ENCODE assay signal across 7 mouse cellular contexts in genomic region chr15:82139196-82139595, GRCm38 (mm10). TPM values are rescaled to one million over a fixed set of nuclear protein-coding genes. Genes with fewer than 3 reads are reported as not detected.
DNase-seq lines count a peak whose midpoint lies in the region; TF ChIP-seq lines count a peak whose summit lies in the region.

No protein-coding gene starts in this region.

- no peaks in the 10 kb centered on the region for H3K27me3 ChIP-seq in E14TG2a.4 (ENCODE audit: insufficient read depth, low read length)

- no peak overlapping the region for H3K27ac ChIP-seq in layer of hippocampus, adult 2 months
- H3K27ac ChIP-seq in cortical plate, adult 2 months (ENCODE audit: insufficient read depth, low read length) = no peak overlapping the region

- peaks cover 22% of the 10 kb centered on the region for H3K4me1 ChIP-seq in E14TG2a.4 (replicated peaks; ENCODE audit: low read depth, low read length)
- peaks cover 3% of the 10 kb centered on the region; the same call in 1 of the 2 replicates for H3K4me1 ChIP-seq in cortical plate, adult 2 months (ENCODE audit: control insufficient read depth, insufficient read depth, low read length)

- no peaks in the 10 kb centered on the region for H3K9me3 ChIP-seq in E14TG2a.4 (ENCODE audit: low read length)

- TF ChIP-seq POLR2A in cortical plate, adult 2 months (IDR thresholded peaks at IDR 0.05; ENCODE audit: extremely low read depth, insufficient read depth, low read length) = no peak

- H3K36me3 ChIP-seq in E14TG2a.4 (ENCODE audit: insufficient read depth, low read length) = peaks cover 32% of the 10 kb centered on the region

- no peak for DNase-seq in layer of hippocampus, adult 2 months (ENCODE audit: low spot score in 2 of 2)
- no peak for DNase-seq in layer of hippocampus, postnatal 36 days
- peak; percentile 50 to 60 for DNase-seq in B cell, adult 2 months
- no peak for DNase-seq in layer of hippocampus, postnatal 10 days (ENCODE audit: low spot score in 2 of 2)
- DNase-seq in testis, postnatal 14 days (ENCODE audit: low spot score) = no peak

- no peak overlapping the region for H3K4me3 ChIP-seq in layer of hippocampus, adult 2 months
- H3K4me3 ChIP-seq in E14TG2a.4 (replicated peaks; ENCODE audit: low read length) = no peak overlapping the region
- no peak overlapping the region for H3K4me3 ChIP-seq in cortical plate, adult 2 months (ENCODE audit: insufficient read depth, low read length)

- TF ChIP-seq CTCF in layer of hippocampus, adult 2 months (conservative IDR thresholded peaks at IDR 0.05) = peak; percentile 70
- TF ChIP-seq CTCF in E14TG2a.4 (conservative IDR thresholded peaks at IDR 0.05; ENCODE audit: low read length) = peak; percentile 29
- peak; percentile 43; the same call in 1 of the 2 replicates for TF ChIP-seq CTCF in cortical plate, adult 2 months (IDR thresholded peaks at IDR 0.05; ENCODE audit: extremely low read depth, insufficient read depth, low read length)

RNA-seq across cellular contexts. Expression of gene Srebf2, which starts 7.8 kb away (rescaled TPM):
- total RNA-seq in layer of hippocampus, adult 2 months (2021) = 100 to 1,000 TPM; 162 to 165 TPM
- 100 to 1,000 TPM; 156 to 167 TPM for total RNA-seq in layer of hippocampus, postnatal 36 days (2021)
- polyA plus RNA-seq in cortical plate, adult 2 months (2012; rRNA removed) = 138 and 166 TPM in 2 replicates
- total RNA-seq in layer of hippocampus, postnatal 10 days (2021) = 100 to 1,000 TPM; 191 to 198 TPM

RNA-seq across cellular contexts. Expression of gene Ccdc134, which starts 11.5 kb away (rescaled TPM):
- total RNA-seq in layer of hippocampus, adult 2 months (2021) = 10 to 100 TPM; 10.2 to 15.4 TPM
- 10 to 100 TPM; 11.5 to 15.3 TPM for total RNA-seq in layer of hippocampus, postnatal 36 days (2021)
- 16.3 and 16.5 TPM in 2 replicates for polyA plus RNA-seq in cortical plate, adult 2 months (2012; rRNA removed)
- total RNA-seq in layer of hippocampus, postnatal 10 days (2021) = 10 to 100 TPM; 10.7 to 13.5 TPM

Comparison
In these comparisons a context has a peak if more than half of its experiments do, and no peak if none do; other contexts are left out.
1. DNase-seq: peak in B cell, adult 2 months (2 of 2); none in layer of hippocampus, adult 2 months (0 of 2), layer of hippocampus, postnatal 36 days (0 of 2), layer of hippocampus, postnatal 10 days (0 of 2) and testis, postnatal 14 days (single experiment).
2. Peak in every context shown above with its lines, with median percentiles within 50 percentile points of each other: CTCF ChIP-seq.